Mouse (Mus musculus) left cerebral cortex, adult 11 months (tissue): ENCODE results near the gene Bdh1.
A peak's percentile ranks its signal among the peaks of the same experiment; 100 is the strongest.
"Not testable (repeated sequence)": the region's sequence is repeated elsewhere in the genome, so short reads cannot be mapped to it uniquely, and the experiment has no call there.

Experiments
- DNase-seq: peaks from one replicate; pipeline ENCODE4 v3.0.0; 2022; ENCODE audit warnings: low spot score

Bdh1 gene

DNA sequence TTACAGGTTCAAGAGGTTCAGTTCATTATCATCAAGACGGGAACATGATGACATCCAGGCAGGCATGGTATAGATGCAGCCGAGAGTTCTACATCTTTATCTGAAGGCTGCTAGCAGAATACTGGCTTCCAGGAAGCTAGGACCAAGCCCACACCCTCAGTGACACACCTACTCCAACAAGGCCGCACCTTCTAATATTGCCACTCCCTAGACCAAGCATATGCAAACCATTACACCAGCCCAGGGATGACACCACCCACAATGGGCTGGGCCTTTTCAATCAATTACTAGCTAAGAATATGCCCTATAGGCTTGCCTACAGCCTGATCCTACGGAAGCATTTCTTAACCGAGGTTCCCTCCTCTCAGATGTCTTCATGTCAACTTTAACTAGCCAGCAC, 42.9 kb downstream of the Bdh1 start:
- no peak for DNase-seq

- peak; percentile 70 for DNase-seq
These were observed 43.5 kb downstream of the Bdh1 start for GRCm38 (mm10) chr16:31465630-31466029.

DNA sequence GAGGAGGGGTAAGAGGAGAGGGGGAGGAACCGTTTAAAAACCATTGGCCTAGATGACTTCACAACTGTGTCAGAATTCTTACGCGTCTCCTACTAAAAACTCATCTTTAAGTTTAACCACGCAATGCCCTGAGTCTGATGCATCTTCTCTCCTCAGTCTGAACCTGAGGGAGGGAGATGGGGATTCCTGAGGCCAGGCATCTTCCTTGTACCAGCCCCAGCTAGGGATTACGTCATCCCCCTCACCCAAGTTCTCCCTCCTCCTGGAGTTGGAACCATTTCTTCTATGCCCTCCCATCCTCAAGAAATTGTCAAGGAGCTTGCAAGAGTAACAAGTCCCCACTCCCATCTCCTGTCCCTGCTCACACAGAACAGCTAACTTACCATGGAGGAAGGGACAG, 44.0 kb downstream of the Bdh1 start:
- DNase-seq, result no peak

GRCm38 (mm10) chr16:31470819-31471218, 48.7 kb downstream of the Bdh1 start:
- not testable (repeated sequence) for DNase-seq

GRCm38 (mm10) chr16:31471994-31472393, 49.9 kb downstream of the Bdh1 start:
- no peak for DNase-seq

DNA sequence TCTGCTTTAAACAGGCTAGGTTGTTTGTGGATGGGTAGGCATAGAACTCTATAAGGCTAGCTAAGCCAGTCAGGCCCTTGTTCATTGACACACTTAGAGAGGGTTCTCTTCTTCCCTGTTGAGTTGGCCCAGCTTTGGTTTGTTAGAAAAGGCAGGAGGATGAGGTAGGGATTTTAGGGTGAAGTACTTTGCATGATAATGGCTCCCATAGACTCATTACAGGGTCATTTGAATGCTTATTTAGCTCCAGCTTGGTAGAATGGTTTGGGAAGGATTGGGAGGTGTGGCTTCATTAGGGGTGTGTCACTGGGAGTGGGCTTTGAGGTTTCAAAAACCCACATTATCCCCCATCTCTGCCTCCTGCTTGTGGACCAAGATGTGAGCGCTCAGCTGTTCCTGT, 51.1 kb downstream of the Bdh1 start:
- DNase-seq, result no peak

GRCm38 (mm10) chr16:31475123-31475968, 53.3 kb downstream of the Bdh1 start:
- no peak for DNase-seq

DNA sequence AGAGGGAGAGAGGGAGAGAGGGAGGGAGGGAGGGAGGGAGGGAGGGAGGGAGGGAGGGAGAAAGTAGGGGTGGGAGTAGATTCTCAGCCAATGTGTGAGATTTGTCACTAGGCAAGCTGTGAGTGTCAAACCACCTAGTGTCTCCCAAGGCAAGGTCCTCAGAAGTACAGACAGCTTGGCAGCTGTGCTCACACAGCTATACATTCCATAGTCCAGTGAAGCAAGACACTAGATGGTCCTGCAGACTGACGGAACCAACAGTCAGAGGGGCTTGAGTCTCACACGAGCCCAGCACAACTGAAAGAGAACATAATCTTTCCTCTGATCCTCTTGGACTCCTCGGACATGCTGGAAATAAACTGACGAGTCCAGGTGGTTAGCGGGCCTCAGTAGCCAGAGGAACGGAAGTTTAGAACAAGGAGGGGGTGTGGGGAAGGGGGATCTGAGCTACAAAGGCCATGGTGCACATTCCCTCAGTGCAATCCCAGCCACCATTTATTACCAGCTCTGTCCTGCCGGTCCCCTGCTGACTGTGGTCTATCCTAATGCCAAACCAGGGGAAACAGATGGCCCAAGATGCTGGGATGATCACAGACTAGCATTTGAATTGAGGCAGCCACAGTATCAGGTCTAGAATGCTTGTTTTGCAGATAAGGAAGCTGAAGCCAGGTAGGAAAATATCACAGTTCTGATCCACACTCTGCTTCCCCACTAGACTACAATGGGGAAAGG, 55.0 kb downstream of the Bdh1 start:
- no peak for DNase-seq

DNA sequence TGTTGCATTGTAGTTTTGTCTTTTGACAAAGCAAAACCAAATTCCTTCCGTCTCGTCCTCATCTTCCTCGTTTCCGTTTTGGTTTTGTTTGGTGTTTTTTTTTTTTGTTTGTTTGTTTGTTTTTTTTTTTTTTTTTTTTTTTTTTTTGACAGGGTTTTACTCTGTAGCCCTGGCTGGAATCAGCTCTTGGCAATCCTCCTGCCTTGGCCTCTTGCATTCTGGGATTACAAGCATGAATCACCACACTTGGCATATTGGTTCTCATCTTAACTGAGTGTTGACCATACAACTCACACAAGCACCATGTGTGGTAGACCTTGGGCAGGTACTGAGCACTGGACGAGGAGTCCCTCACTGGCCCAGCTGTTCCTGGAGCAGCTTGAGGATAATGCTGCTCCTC, 63.3 kb downstream of the Bdh1 start:
- no peak for DNase-seq

- DNase-seq, result no peak
These were observed 65.2 kb downstream of the Bdh1 start for GRCm38 (mm10) chr16:31487266-31487665.

DNA sequence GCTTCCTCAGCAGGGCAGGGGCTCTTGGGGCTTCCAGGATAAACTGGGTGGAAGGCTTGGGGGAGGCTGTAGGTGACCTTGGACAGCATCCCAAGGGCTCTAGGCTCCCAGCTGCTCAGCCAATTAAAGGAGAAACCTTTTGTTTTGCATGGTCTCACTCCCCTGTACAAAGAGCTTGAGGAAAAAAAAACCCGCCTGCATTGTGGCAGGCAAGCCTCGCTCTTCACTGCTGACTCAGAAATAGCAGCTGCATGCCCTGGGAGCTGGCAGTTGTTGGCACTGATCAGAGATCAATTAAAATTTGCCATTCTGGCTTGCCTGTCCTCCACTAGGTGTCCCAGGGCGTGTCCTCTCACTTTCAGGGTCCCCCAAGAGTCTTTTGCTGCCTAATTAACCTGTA, 67.0 kb downstream of the Bdh1 start:
- DNase-seq, result no peak

GRCm38 (mm10) chr16:31490967-31491366, 68.9 kb downstream of the Bdh1 start:
- DNase-seq, result no peak

- no peak for DNase-seq
These were observed 71.0 kb downstream of the Bdh1 start for GRCm38 (mm10) chr16:31492921-31493549.

DNA sequence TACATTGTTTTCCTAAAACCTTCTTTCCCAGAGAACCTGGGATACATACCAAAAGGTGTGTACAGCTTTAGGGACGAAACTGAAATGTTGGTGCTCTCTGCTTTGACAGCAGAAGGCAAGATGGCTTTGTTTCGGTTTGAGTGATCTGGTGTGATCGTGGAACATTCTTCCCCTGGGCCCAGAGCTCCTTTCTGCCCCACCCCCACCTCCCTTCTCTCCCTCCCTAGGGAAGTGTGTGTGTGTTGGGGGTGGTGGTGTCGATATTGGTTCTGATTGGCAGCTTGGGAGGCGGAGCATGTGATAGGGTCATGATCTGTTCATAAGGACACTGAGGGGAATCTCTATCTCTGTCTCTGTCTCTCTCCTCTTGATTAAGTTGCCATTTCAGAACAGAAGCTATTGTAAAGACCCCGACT, 71.5 kb downstream of the Bdh1 start:
- DNase-seq, result no peak

DNA sequence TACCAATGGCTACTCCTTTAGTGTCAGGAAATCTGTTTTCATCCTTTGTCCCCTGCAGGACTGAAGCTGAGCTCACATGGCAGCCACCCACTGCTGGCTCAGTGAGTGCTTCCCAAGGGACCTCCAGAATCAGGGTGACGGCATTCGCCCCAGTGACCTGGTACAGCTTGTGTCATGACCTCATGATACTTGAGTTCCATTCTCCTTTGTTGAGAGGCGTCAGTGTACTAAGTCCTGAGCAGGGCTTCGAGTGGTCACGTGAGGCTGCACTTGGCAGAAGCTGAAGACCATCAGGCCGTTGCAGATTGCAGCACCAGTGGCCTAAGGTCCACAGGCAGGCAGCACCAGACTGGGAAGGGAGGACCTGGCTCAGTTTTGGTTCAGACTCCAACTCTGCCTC, 71.9 kb downstream of the Bdh1 start:
- DNase-seq, result peak; percentile 70

DNA sequence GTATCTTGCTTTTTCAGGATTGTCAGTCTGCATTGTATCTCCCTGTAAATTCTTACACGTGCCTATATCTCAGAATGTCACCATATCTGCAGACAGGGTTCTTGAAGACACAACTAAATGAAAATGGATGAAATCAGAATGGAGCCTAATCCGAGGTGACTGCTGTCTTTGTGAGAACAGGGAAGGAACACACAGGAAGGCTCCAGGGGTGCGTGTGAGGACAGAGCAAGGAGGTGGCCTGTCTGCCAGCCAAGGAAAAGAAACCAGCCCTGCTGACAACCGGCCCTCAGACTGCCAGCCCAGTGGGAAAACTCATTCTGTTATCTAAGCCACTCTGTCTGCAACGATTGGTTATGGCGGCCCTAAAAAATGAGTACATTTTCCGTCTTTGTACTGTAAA, 73.3 kb downstream of the Bdh1 start:
- no peak for DNase-seq

DNA sequence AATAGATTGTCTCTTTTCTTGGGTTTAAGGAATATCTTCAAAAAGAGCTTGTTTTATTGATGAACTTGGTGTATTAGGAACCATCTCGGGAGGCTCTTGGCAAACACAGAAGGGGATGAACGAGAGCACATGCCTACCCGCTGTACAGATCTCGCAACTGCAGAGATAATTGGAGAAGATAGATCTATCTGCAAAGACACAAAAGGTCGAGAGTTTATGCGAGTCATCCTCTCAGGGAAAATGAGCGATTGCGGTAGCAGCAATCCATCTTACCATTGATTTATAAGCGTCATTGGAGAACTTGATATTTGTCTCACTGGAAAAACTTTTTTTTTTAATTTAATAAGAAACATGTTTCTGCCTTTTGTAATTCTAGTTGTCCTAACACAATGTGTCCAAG, 73.7 kb downstream of the Bdh1 start:
- DNase-seq, result no peak

DNA sequence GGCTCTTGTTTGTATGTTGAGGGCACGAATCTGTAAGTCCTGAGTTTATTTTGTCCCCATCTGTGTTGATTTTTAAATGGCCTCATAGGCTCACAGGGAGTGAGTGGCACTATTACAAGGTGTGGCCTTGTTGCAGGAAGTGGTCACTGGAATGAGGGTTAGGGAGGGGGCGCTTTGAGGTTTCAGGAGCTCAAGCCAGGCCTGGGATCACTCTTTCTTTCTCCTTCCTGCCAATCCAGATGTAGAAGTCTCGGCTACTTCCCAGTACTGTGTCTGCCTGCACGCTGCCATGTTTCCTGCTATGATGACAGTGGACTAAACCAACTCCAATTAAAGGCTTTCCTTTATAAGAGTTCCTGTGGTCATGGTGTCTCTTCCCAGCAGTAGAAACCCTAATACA, 76.3 kb downstream of the Bdh1 start:
- no peak for DNase-seq

- DNase-seq, result no peak
These were observed 76.9 kb downstream of the Bdh1 start for GRCm38 (mm10) chr16:31499021-31499420.

DNA sequence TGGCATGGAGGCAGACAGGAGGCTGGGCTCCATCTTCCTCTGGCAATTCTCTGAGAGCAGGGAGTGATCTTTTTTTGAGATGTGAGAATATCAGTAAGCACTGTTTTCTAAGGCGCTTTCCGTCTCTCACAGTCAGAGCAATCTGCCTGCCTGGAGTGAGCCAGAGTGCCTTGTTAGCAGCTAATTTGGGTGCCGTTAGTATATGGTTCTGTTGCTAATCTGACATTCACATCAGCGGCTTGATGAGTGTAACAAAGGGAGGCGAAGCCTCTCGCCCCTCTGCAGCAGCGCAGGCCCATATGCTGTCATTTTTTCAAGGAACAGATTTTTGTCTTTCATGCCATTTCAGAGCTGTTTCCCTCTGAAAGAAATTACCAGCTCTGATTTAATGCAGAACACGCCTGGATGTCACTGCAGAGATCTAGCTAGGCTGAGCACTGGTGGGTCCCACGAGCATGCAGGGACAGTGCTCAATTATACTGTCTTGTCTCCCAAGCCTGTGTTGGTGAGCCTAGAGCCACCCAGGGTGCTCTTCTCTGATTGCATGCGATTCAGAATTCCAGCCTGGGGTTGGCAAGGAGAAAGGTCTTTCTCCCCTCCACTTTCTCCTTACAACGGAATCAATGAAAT, 77.7 kb downstream of the Bdh1 start:
- no peak for DNase-seq

DNA sequence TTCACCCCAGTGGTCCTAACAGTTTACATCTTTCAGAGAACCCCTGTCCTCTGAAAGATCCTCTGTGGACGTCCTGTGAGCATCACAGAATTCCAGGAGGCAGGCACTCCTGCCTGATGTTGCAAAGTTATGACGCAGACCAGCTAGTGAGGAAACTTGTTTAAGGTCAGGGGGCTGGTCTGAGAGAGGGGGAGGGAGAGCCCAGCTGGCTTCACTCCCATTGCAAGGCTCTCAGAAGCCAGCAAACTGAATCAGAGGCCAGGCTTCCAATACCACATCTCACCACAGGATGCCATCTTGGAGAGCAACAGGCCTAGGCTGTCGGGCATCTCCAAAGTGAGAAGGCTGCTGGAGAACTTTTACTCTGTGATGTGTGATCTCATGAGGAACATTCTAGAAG, 78.5 kb downstream of the Bdh1 start:
- no peak for DNase-seq

DNA sequence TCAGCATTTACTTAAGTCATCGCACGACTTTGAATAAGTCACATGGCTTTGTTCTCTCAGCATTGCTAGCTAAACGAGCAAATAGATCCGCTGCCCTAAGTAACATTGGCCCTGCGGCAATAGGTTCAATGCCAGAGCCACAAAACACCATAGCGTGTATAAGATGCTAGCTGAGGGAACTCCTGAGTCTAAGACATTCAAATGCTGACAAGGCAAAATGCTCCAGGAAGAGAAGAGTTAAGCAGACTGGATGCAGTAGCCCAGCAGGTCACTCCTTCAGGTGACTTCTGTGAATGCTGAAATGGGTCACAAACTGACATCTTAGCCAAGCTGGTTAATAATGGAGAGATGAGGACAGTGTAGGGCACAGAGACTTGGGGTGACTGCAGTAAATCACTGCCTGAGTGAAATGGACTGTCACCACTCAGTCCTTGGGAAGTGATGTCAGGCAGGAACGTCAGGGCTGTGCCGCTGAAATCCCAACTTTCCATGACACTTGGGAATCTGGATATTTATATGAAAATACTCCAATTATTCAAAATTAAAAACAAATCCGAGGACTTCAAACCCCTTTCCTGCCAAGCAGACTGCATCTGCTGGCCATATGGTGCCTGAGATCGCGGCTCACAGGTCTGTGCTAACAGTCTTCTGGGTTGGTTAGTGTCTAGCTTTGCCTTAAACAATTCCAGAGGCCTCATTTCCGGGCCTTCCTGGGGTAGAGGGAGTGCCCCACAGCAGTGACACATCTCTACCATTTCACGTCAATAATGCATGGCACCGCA, 79.1 kb downstream of the Bdh1 start:
- DNase-seq, result no peak
